Mouse (Mus musculus) MEL (cell line): ENCODE results near the gene Dlg2. TPM values are rescaled to one million over a fixed set of nuclear protein-coding genes. Genes with fewer than 3 reads are reported as not detected.

Source experiments
- DNase-seq: peaks from one replicate; pipeline ENCODE4 v3.0.0; 2011; ENCODE audit warnings: low read depth, low spot score
- H3K27ac ChIP-seq: 2 replicates; pipeline ENCODE4 v1.5.1; 2012; ENCODE audit warnings: low read depth, mild to moderate bottlenecking, control low read depth, low read length, moderate library complexity; ENCODE audit not compliant: control insufficient read depth
- H3K27me3 ChIP-seq, 2 experiments: fragments of 150-350 bp in 1 of 2; sonication (generic) in 1 of 2; 2 replicates each; pipeline ENCODE4 v1.6.1; 2012; ENCODE audit warnings: low read length in 2 of 2, mild to moderate bottlenecking in 2 of 2, improper control_type of control experiment in 1 of 2, moderate library complexity in 1 of 2; ENCODE audit not compliant: insufficient read depth in 2 of 2, control insufficient read depth in 1 of 2
- H3K36me3 ChIP-seq, 2 experiments: 2 replicates each; pipeline ENCODE4 v1.6.1; 2012 to 2014; ENCODE audit warnings: low read length in 2 of 2, improper control_type of control experiment in 1 of 2, inconsistent platforms in 1 of 2, mild to moderate bottlenecking in 1 of 2; ENCODE audit not compliant: insufficient read depth in 2 of 2, control insufficient read depth in 1 of 2
- H3K4me1 ChIP-seq, 2 experiments: fragments of 150-350 bp in 1 of 2; sonication (generic) in 1 of 2; 2 replicates each; pipeline ENCODE4 v1.6.1; 2012; ENCODE audit warnings: low read length in 2 of 2, improper control_type of control experiment in 1 of 2, mild to moderate bottlenecking in 1 of 2; ENCODE audit not compliant: insufficient read depth in 2 of 2, control insufficient read depth in 1 of 2
- H3K4me3 ChIP-seq, 2 experiments: fragments of 150-350 bp in 1 of 2; sonication (generic) in 1 of 2; 2 replicates each; pipeline ENCODE4 v1.5.1; 2012; ENCODE audit warnings: low read depth in 2 of 2, low read length in 2 of 2, mild to moderate bottlenecking in 2 of 2, moderate library complexity in 2 of 2, control low read depth in 1 of 2, improper control_type of control experiment in 1 of 2; ENCODE audit not compliant: control insufficient read depth in 1 of 2, insufficient read depth in 1 of 2
- H3K79me2 ChIP-seq: 2 replicates; pipeline ENCODE4 v1.6.1; 2012; ENCODE audit warnings: mild to moderate bottlenecking, low read length, moderate library complexity; ENCODE audit not compliant: control insufficient read depth, poor library complexity, insufficient read depth
- H3K9ac ChIP-seq: 2 replicates; pipeline ENCODE4 v1.6.1; 2012; ENCODE audit warnings: low read depth, mild to moderate bottlenecking, control low read depth, low read length, moderate library complexity; ENCODE audit not compliant: control insufficient read depth, poor library complexity, severe bottlenecking
- H3K9me3 ChIP-seq: fragments of 150-350 bp; sonication (generic); replicated peaks from 2 replicates; pipeline ENCODE4 v1.6.1; 2012; ENCODE audit warnings: mild to moderate bottlenecking, low read length, improper control_type of control experiment, moderate library complexity; ENCODE audit not compliant: insufficient read depth
- BHLHE40 ChIP-seq: IDR thresholded peaks from 2 replicates; pipeline ENCODE4 v1.6.1; 2012; ENCODE audit warnings: low read depth, mild to moderate bottlenecking, inconsistent platforms, low read length, improper control_type of control experiment, borderline replicate concordance
- CHD1 ChIP-seq: IDR thresholded peaks from 2 replicates; pipeline ENCODE4 v1.6.1; 2012; ENCODE audit warnings: low read depth, mild to moderate bottlenecking, inconsistent platforms, low read length, improper control_type of control experiment
- CTCF ChIP-seq, 3 experiments: IDR thresholded peaks in 2 of 3; conservative IDR thresholded peaks in 1 of 3; 2 replicates each; pipeline ENCODE4 v1.5.1; 2011 to 2012; ENCODE audit warnings: low read length in 3 of 3, low read depth in 2 of 3, mild to moderate bottlenecking in 2 of 3, improper control_type of control experiment in 1 of 3, inconsistent platforms in 1 of 3, mixed read lengths in 1 of 3, moderate library complexity in 1 of 3; ENCODE audit not compliant: control insufficient read depth in 1 of 3, insufficient read depth in 1 of 3, poor library complexity in 1 of 3, severe bottlenecking in 1 of 3
- E2F4 ChIP-seq: IDR thresholded peaks from 2 replicates; pipeline ENCODE4 v1.6.1; 2011; ENCODE audit warnings: low read depth, low read length, improper control_type of control experiment, borderline replicate concordance
- ETS1 ChIP-seq: IDR thresholded peaks from 2 replicates; pipeline ENCODE4 v1.6.1; 2012; ENCODE audit warnings: low read depth, mild to moderate bottlenecking, inconsistent platforms, low read length, improper control_type of control experiment, moderate library complexity
- GABPA ChIP-seq: IDR thresholded peaks from 2 replicates; pipeline ENCODE4 v1.6.1; 2012; ENCODE audit warnings: low read depth, mild to moderate bottlenecking, inconsistent platforms, low read length, improper control_type of control experiment, moderate library complexity
- JUND ChIP-seq: IDR thresholded peaks from 2 replicates; pipeline ENCODE4 v1.6.1; 2011; ENCODE audit warnings: low read depth, mild to moderate bottlenecking, improper control_type of control experiment, low read length
- MAFK ChIP-seq: IDR thresholded peaks from 2 replicates; pipeline ENCODE4 v1.6.1; 2011; ENCODE audit warnings: low read depth, mild to moderate bottlenecking, low read length, improper control_type of control experiment, borderline replicate concordance
- MAZ ChIP-seq: IDR thresholded peaks from 2 replicates; pipeline ENCODE4 v1.6.1; 2012; ENCODE audit warnings: low read depth, mild to moderate bottlenecking, inconsistent platforms, low read length, improper control_type of control experiment
- MEF2A ChIP-seq: IDR thresholded peaks from 2 replicates; pipeline ENCODE4 v1.6.1; 2014; ENCODE audit warnings: low read depth, mild to moderate bottlenecking, inconsistent platforms, low read length, improper control_type of control experiment; ENCODE audit not compliant: poor library complexity, insufficient replicate concordance, severe bottlenecking; ENCODE audit errors: extremely low read depth
- POLR2AphosphoS5 ChIP-seq: IDR thresholded peaks from 2 replicates; pipeline ENCODE4 v1.6.1; 2012; ENCODE audit warnings: low read depth, borderline replicate concordance, mild to moderate bottlenecking, inconsistent platforms, low read length, moderate library complexity, mixed read lengths
- RAD21 ChIP-seq: IDR thresholded peaks from 2 replicates; pipeline ENCODE4 v1.6.1; 2011; ENCODE audit warnings: mild to moderate bottlenecking, low read depth, low read length, improper control_type of control experiment
- RCOR1 ChIP-seq: IDR thresholded peaks from 2 replicates; pipeline ENCODE4 v1.6.1; 2012; ENCODE audit warnings: low read depth, mild to moderate bottlenecking, inconsistent platforms, low read length, improper control_type of control experiment
- SIN3A ChIP-seq: IDR thresholded peaks from 2 replicates; pipeline ENCODE4 v1.6.1; 2012; ENCODE audit warnings: low read length, improper control_type of control experiment, inconsistent platforms
- SMC3 ChIP-seq: IDR thresholded peaks from 2 replicates; pipeline ENCODE4 v1.6.1; 2011; ENCODE audit warnings: low read depth, low read length, improper control_type of control experiment
- TBP ChIP-seq: IDR thresholded peaks from 2 replicates; pipeline ENCODE4 v1.8.0; 2011; ENCODE audit warnings: low read depth, low read length, improper control_type of control experiment
- USF2 ChIP-seq, 2 experiments: IDR thresholded peaks; 2 replicates each; pipeline ENCODE4 v1.6.1; 2011 to 2012; ENCODE audit warnings: improper control_type of control experiment in 2 of 2, low read length in 2 of 2, borderline replicate concordance in 1 of 2, inconsistent platforms in 1 of 2, low read depth in 1 of 2, mild to moderate bottlenecking in 1 of 2; ENCODE audit not compliant: insufficient read depth in 1 of 2
- ZC3H11A ChIP-seq: IDR thresholded peaks from 2 replicates; pipeline ENCODE4 v1.6.1; 2012; ENCODE audit warnings: low read depth, mild to moderate bottlenecking, inconsistent platforms, low read length, improper control_type of control experiment
- ZKSCAN1 ChIP-seq: IDR thresholded peaks from 2 replicates; pipeline ENCODE4 v1.6.1; 2012; ENCODE audit warnings: low read depth, mild to moderate bottlenecking, inconsistent platforms, low read length, improper control_type of control experiment, moderate library complexity
- ZNF384 ChIP-seq: IDR thresholded peaks from 2 replicates; pipeline ENCODE4 v1.6.1; 2012; ENCODE audit warnings: low read depth, mild to moderate bottlenecking, inconsistent platforms, low read length, improper control_type of control experiment
- polyA plus RNA-seq, 2 experiments: library from polyadenylated mRNA; stranded (reverse) in 1 of 2; unstranded in 1 of 2; fragments of >175 nt in 1 of 2; fragments of >200 nt in 1 of 2; gene quantifications; 2 replicates each; pipeline versions ENCODE4 v1.2.1 to v1.2.4; 2012; ENCODE audit warnings: low replicate concordance in 2 of 2, low read depth in 1 of 2; ENCODE audit not compliant: insufficient read length in 2 of 2, insufficient read depth in 1 of 2, missing spikeins in 1 of 2
- total RNA-seq: library from RNA; depleted of rRNA; stranded (reverse); fragments of 300-350 nt; gene quantifications from 2 replicates; pipeline ENCODE4 v1.2.3, GENCODE M21; 2012

Gene Dlg2
- total and polyA plus RNA-seq, 3 experiments = 0.04 TPM; not detected in 2

GRCm38 (mm10) chr7:92323710-92324109 is 1847.2 kb downstream of the Dlg2 start:
- Histone ChIP-seq H3K4me1 (no peaks in the 10 kb centered on the region), H3K79me2 (no peaks in the 10 kb centered on the region), H3K9ac (no peak overlapping the region), H3K27ac (no peak overlapping the region), H3K4me3 (no peak overlapping the region), H3K9me3 (no peaks in the 10 kb centered on the region), H3K36me3 (no peaks in the 10 kb centered on the region), H3K27me3 (no peaks in the 10 kb centered on the region)
- DNase-seq = peak; percentile 4
- TF ChIP-seq MAFK (no peak), MAZ (no peak), ZNF384 (no peak), CTCF (IDR thresholded peaks at IDR 0.05 in 2 of 3, conservative IDR thresholded peaks at IDR 0.05 in 1 of 3; ENCODE audit: control insufficient read depth in 1 of 3, insufficient read depth in 1 of 3, low read depth in 2 of 3, low read length in 3 of 3, poor library complexity in 1 of 3, severe bottlenecking in 1 of 3) (peak in 2 of 3 experiments; percentile 18 to 21; a peak in 2 of 6 replicates), RCOR1 (no peak), RAD21 (peak; percentile 8; the same call in 1 of the 2 replicates), SMC3 (no peak), USF2 (IDR thresholded peaks at IDR 0.05; ENCODE audit: borderline replicate concordance in 1 of 2, insufficient read depth in 1 of 2, low read depth in 1 of 2, low read length in 2 of 2) (no peak), POLR2AphosphoS5 (no peak), GABPA (no peak)

- H3K9ac ChIP-seq = no peak overlapping the region
- TF ChIP-seq RCOR1 (no peak), SIN3A (no peak), E2F4 (no peak), ZKSCAN1 (no peak), CHD1 (no peak), TBP (no peak), BHLHE40 (no peak), JUND (no peak), MEF2A (no peak), ETS1 (no peak), ZC3H11A (no peak)
- TF ChIP-seq, all 39 proteins: peak for 0
- Histone ChIP-seq H3K4me1 (no peaks in the 10 kb centered on the region), H3K27ac (no peak overlapping the region), H3K36me3 (no peaks in the 10 kb centered on the region), H3K27me3 (no peaks in the 10 kb centered on the region), H3K9me3 (no peaks in the 10 kb centered on the region), H3K4me3 (no peak overlapping the region), H3K79me2 (no peaks in the 10 kb centered on the region)
- no peak for DNase-seq
Observed at GRCm38 (mm10) chr7:92327343-92327896, 1850.9 kb downstream of the Dlg2 start.
